Mouse (Mus musculus): ENCODE measurements around the gene Usf2.

DNA sequence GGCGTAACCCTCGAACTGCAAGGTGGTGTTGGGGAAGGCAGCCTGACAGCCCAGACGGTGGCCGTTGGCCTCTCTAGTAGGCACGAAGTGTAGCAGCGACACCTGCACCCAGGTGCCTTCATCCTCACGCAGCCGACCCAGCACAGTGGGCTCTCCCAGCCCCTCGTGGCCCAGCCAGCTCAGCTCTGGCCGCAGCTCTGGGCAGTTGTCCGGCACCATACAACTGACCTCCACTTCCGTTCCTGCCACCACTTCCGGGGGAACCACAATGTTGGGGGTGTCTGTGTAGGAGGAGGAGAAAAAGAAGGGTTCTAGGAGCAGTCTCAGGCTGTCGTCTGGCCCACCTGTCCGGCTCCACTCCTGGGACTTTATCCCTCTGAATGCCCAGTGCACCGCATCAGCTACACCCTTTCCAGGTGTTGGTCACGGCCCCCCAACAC lies 47.6 kb downstream of the Usf2 start:
- TF ChIP-seq GATA1 (IDR thresholded peaks at IDR 0.05; ENCODE audit: low read length) (no peak), TAL1 (IDR thresholded peaks at IDR 0.05; ENCODE audit: low read length) (no peak)
